Mouse (Mus musculus): Measurements from ENCODE around the gene Wdr31. TPM values are rescaled to one million over a fixed set of nuclear protein-coding genes. Genes with fewer than 3 reads are reported as not detected.

Gene Wdr31
- polyA plus RNA-seq, 1 experiment, result 8.4 TPM

DNA sequence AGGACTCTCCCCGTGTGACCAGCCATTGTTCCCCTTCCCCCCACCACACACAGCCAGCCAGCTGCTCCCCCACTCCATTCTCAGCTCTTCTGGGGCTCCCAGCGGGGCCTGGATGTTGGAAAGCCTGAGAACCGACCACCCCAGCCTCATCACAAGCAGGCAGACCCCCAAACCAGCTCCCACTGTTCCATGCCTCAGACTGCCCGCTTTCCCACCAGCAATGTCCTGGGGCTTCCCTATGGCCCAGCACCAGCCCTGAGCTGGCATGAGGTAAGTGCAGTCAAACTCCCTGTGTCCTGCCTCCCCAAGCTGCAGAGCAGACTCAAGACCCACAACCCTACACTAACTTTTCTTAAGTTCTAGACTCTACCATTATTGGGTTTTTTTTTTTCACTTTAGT, 64.6 kb downstream of the Wdr31 start:
- no peak for DNase-seq (ENCODE audit: extremely low spot score in 1 of 2, low spot score in 1 of 2)

DNA sequence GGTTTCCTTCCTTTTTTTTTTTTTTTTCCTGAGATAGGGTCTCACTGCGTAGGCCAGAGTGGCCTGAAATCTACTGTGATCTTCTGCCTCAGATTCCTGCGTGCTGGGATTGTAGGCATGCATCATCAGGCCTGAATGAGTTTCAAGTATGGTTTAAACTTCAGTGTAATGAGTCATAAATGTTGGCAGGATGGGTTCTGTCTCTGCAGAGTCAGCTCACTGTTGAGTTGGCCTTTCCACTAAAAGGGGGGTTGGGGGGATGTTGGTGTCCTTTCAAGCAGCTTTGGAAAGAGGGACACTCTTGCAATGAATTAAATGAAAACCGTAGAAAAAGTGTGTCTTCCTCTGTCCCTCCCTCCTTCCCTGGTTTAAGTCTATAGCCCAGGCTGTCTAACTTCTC, 71.7 kb downstream of the Wdr31 start:
- DNase-seq (ENCODE audit: extremely low spot score in 1 of 2, low spot score in 1 of 2), result peak in 1 of 2 experiments; percentile 41

Other genes with a start within 250 kb of the Wdr31 start
- 11.6 and 11.9 TPM in 2 replicates for gene Zfp37, start 239.8 kb downstream of the Wdr31 start, polyA plus RNA-seq (2012; rRNA removed)
- 10.3 and 11.6 TPM in 2 replicates for gene Slc31a2, start 208.3 kb downstream of the Wdr31 start, polyA plus RNA-seq (2012; rRNA removed)
- 24.4 and 27.2 TPM in 2 replicates for gene Fkbp15, start 110.3 kb downstream of the Wdr31 start, polyA plus RNA-seq (2012; rRNA removed)
- 19.9 and 20.0 TPM in 2 replicates for gene Slc31a1, start 110.2 kb downstream of the Wdr31 start, polyA plus RNA-seq (2012; rRNA removed)
- gene Cdc26, start 62.3 kb downstream of the Wdr31 start, polyA plus RNA-seq (2012; rRNA removed), result 54.6 and 57.6 TPM in 2 replicates
- gene Prpf4, start 62.1 kb downstream of the Wdr31 start, polyA plus RNA-seq (2012; rRNA removed), result 15.6 and 17.4 TPM in 2 replicates
- gene Rnf183, start 35.6 kb downstream of the Wdr31 start, polyA plus RNA-seq (2012; rRNA removed), result 0.20 and 0.23 TPM in 2 replicates
- 0.60 and 0.78 TPM in 2 replicates for gene Bspry, start 9.2 kb upstream of the Wdr31 start, polyA plus RNA-seq (2012; rRNA removed)
- gene Hdhd3, start 32.6 kb upstream of the Wdr31 start, polyA plus RNA-seq (2012; rRNA removed), result 6.8 and 8.0 TPM in 2 replicates
- gene Alad, start 49.0 kb upstream of the Wdr31 start, polyA plus RNA-seq (2012; rRNA removed), result 37.2 and 43.1 TPM in 2 replicates
- gene Pole3, start 54.2 kb upstream of the Wdr31 start, polyA plus RNA-seq (2012; rRNA removed), result 30.6 and 31.3 TPM in 2 replicates
- 0.44 TPM in 2 replicates for gene 4933430I17Rik, start 54.5 kb upstream of the Wdr31 start, polyA plus RNA-seq (2012; rRNA removed)
- 46.3 and 48.4 TPM in 2 replicates for gene Rgs3, start 89.0 kb upstream of the Wdr31 start, polyA plus RNA-seq (2012; rRNA removed)